Mouse (Mus musculus) heart, postnatal 14 days (tissue): ENCODE data around the gene Fbln2. TPM values are rescaled to one million over a fixed set of nuclear protein-coding genes. Genes with fewer than 3 reads are reported as not detected.
"Not testable (repeated sequence)": the region's sequence is repeated elsewhere in the genome, so short reads cannot be mapped to it uniquely, and the experiment has no call there.

Experiments
- DNase-seq, 2 experiments: peaks; one replicate each; pipeline ENCODE4 v3.0.0; 2021 to 2022
- intact Hi-C: fragments of 180-260 bp; cut with DNase I; formaldehyde crosslinking; loops from one replicate; pipeline ENCODE4 v1.15.1; 2025
- long read RNA-seq, 2 experiments: library from polyadenylated mRNA; stranded (forward); transcript quantifications; one replicate each; pipeline ENCODE4 v2.0.0; 2021
- total RNA-seq, 2 experiments: library from RNA; stranded (reverse); gene quantifications; 2 replicates each; pipeline ENCODE4 v1.2.3; 2021

Gene Fbln2
- 100 to 1,000 TPM; 112 to 127 TPM for total RNA-seq
- long read RNA-seq, experiment 1, full-length matches to known transcripts: 127 of 175 reads
- long read RNA-seq, experiment 1, partial matches to known transcripts: 41 of 175 reads
- long read RNA-seq, experiment 1, other reads (novel, unspliced or antisense): 7 of 175 reads
- long read RNA-seq, experiment 2, full-length matches to known transcripts: 157 of 192 reads
- long read RNA-seq, experiment 2, partial matches to known transcripts: 26 of 192 reads
- long read RNA-seq, experiment 2, other reads (novel, unspliced or antisense): 9 of 192 reads

GRCm38 (mm10) chr6:91212155-91212554, at the start of gene Fbln2:
Gene Fbln2, plus strand, starts transcription at chr6:91212455.
- intact Hi-C loops, DNase-seq: not testable (repeated sequence)

DNA sequence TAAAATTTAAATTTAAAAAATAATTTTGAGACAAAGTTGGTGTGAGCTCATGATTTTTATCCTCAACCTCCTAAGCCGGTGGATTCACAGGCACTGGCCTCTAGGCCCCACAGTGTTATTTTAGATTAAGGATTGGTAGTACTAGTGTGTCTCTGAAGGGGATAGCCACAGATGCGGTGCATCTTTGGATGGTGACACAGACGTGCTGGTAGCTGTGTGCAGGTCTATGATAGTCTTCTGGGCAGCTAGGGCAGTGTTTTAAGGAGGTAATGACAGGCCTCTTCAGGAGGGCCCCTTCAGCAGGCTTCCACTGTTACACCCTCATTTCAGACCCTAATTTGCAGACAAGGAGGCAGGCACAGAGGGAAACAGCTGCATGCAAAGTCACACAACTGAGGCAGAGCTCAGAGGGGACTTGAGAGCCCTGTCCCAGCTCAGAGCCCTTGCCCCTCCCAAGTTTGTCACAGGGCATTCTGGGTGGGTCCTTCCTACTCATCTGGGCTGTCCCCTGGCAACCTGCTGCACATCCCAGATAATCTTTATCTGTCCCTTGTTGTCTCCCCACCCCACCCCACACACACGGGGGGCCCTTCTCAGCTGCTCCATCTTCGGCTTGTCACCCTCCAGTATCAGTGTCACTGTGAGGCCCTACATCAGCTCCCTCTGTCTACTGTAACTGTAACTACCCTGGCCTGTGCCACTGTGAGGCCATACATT, 48.9 kb upstream of the Fbln2 start:
- DNase-seq: no peak
- intact Hi-C loops: no loop called here

GRCm38 (mm10) chr6:91164584-91164983, 47.7 kb upstream of the Fbln2 start:
- intact Hi-C loops: no loop called here
- DNase-seq: no peak

DNA sequence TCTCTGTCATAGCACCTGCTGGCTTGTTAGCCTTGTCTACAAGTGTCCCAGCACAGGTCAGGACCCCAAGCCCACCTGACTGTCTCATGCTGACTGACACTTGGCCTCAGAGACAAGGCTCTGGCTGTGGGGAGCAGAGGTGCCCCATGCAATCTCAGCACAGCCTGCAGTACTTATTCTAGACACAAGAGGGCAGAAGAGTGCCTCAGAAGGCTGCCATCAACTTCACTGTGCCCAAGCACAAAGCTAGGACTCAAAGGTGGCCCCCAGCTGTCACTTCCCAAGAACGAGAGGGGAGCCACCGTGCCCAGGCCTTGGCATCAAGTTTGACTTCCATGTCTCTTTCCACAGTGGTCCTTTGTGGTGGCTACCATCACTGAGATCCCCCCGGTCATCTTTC, 47.0 kb upstream of the Fbln2 start:
- DNase-seq: peak; percentile 74 to 85
- intact Hi-C loops: loop anchor here (1.0 to 5.0 kb wide), 2 partner anchors 116 to 242 kb away; no protein-coding TSS in a partner anchor

- DNase-seq: no peak
- intact Hi-C loops: loop anchor here (5.0 kb wide), 1 partner anchor 239 kb away; no protein-coding TSS in a partner anchor
These were observed 44.4 kb upstream of the Fbln2 start for GRCm38 (mm10) chr6:91167828-91168227.

- no peak for DNase-seq
- intact Hi-C loops: loop anchor here (5.0 kb wide), 1 partner anchor 238 kb away; no protein-coding TSS in a partner anchor
These were observed 43.1 kb upstream of the Fbln2 start for GRCm38 (mm10) chr6:91169129-91169528.

DNA sequence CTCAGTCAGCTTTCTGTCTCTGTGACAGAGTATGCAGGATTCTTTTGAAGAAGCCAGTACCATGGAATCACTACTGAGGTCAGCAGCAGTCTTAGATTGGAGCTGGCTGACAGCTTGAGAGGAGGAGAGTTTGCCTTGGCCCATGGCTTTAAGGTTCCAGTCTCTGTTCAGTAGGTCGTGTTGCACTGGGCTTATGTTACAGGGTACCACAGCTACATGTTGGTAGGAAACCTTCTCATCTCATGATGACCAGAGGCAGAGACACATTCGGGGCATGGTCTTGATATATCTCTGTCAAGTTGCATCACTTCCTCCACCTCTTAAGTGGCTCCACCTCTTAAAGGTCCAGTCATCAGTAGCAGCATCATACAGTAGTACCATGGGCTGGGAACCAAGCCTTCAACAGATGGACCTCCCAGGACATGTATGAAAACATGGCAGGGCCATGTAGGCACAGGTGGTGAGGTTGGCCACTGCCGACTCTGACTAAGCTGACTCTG, 40.8 kb upstream of the Fbln2 start:
- intact Hi-C loops: no loop called here
- DNase-seq: no peak

DNA sequence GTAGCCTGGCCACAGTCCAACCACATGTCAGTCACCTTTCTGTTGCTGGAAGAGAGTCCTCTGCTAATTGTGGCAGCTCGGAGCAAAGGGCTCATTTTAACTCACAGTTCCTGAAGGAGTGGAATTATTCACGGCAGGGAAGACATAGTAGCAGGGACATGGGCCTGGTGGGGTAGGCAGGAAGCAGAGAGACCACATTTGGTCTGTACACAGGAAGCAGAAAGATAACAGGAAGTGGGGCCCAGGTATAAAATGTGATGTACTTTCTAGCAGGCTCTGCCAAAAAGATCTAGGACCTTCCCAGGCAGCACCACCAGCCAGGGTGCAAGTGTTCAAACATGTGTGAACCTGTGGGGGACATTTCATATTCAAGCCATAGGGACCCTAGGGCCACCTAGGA, 39.9 kb upstream of the Fbln2 start:
- no peak for DNase-seq
- intact Hi-C loops: loop anchor here (2.0 kb wide), 1 partner anchor 108 kb away; no protein-coding TSS in a partner anchor

- peak; percentile 80 to 82 for DNase-seq
- intact Hi-C loops: loop anchor here (2.0 kb wide), 1 partner anchor 107 kb away; no protein-coding TSS in a partner anchor
These were observed 38.9 kb upstream of the Fbln2 start for GRCm38 (mm10) chr6:91173221-91173880.

DNA sequence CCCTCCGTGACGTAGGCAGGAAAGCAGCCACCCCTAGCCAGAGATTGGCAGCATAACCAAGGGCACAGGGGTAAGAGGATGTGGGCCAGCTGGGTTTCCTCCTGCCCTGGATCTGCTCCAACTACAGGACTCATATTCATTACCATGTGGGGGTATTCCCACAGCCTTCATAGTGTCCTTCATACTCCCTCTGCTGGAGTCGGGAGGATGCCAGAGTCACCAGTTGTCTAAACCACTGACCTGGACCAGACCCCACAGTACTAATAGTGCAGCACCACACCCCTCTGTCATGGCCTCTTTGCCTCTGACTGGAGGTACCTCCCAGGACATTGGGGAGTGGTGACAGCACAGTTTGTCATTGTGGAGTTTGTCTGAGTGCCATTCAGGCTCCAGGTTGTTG, 38.0 kb upstream of the Fbln2 start:
- DNase-seq: no peak
- intact Hi-C loops: no loop called here

DNA sequence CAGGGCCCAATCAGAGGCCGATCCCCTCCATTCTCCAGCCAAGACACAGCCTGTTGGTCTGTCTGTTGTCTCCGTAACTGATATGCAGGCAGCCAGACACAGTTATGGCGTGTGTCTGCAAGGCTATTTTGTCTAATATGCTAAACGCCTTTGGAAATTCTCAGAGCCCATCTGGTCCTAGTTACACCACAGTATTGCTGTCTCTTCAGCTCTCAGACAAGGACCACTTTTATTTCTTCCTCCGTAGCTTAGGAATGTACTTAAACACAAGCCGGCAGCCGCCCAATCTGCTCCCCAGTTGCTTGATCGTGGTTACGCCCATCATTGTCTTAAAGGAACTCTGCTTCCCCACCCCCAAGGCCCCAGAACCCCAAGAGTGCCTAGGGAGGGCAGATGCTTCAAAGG, 31.5 kb upstream of the Fbln2 start:
- intact Hi-C loops: loop anchor here (5.0 kb wide), 1 partner anchor 37 kb away; no protein-coding TSS in a partner anchor
- peak in 1 of 2 experiments; percentile 56 for DNase-seq

DNA sequence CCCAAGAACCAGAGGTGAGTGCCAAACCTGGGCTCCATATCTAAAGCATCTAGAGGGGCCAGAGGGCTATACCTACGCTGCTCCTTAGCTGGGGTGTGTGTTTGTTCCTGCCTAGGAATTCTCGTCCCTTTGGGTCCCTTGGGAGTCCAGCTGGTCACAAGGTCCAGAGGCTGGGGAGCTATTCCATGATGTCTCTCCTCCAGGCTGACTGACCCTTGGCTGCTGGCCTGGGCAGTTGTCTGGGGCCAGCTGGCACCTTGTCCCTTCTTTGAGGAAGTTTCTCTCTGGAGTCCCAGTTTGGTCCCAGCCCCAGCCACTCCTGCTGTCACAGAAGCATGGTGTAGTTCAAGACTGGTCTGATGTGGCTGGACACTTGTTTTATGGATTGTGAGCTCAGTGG, 30.9 kb upstream of the Fbln2 start:
- intact Hi-C loops: loop anchor here (5.0 kb wide), 1 partner anchor 36 kb away; no protein-coding TSS in a partner anchor

DNA sequence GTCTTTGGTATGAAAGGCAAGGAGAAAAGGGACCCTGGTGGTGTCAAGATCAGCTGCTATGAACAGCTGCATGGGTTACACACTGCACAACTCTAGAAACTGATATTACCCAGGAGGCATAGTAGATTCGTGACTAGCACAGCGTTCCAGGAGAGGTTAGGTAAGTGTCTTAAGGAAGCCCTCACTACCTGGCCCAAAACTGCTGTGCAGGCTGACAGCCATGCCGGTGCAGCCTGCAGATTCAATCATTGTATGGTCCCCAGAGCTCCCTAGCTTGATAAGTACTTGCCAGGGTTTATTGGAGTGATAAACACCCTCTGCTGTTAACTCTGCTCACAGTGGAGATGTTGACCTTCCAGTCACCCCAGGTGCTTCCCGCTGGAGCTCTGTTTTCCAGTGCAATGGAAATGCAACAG, 30.2 kb upstream of the Fbln2 start:
- no peak for DNase-seq
- intact Hi-C loops: loop anchor here (5.0 kb wide), 1 partner anchor 35 kb away; no protein-coding TSS in a partner anchor

More for the DNA sequence above, 30.9 kb upstream of the Fbln2 start:
- DNase-seq: peak; percentile 89 to 93

DNA sequence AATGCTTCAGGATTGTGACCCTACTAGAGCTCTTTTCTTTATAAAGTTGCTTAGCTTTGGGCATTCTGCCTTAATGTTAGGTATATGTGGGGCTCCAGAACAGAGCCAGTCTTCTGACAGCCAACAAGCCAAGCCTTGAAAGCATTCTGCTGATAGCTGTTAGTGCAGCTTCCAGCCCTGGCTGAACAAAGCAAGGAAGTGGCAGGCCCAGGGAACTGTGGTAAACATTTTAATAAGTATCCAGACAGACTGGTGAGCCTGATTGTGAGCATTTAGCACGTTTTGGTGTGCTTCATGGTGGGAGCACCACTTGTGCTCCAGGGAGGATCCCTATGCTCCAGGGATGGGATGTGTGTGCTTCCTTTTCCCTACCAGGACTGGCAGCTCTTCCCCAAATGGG, 29.2 kb upstream of the Fbln2 start:
- intact Hi-C loops: loop anchor here (5.0 kb wide), 1 partner anchor 34 kb away; no protein-coding TSS in a partner anchor
- DNase-seq: no peak

GRCm38 (mm10) chr6:91183980-91184379, 28.3 kb upstream of the Fbln2 start:
- intact Hi-C loops: loop anchor here (5.0 kb wide), 1 partner anchor 33 kb away; no protein-coding TSS in a partner anchor
- peak; percentile 61 for DNase-seq

DNA sequence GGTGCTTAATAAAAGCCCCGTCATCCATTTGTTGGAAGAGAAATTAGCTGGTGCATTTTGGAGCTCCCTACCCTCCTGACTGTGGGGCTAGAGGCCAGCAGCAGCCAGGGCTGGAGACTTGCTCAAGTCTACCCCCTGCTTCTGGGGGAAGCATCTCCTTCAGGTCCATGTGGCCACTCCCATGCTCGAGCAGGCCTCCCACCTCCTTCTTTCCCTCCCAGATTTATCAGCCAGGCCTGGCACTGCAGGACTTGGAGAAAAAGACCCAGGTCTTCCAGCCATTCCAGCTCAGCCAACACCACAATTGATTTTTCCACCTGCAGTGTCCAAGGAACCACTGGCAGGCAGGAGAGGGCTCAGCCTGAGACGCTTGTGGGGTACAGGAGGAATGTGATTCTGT, 27.5 kb upstream of the Fbln2 start:
- DNase-seq: no peak
- intact Hi-C loops: loop anchor here (5.0 kb wide), 1 partner anchor 33 kb away; no protein-coding TSS in a partner anchor

- intact Hi-C loops: no loop called here
- peak; percentile 69 to 76 for DNase-seq
These were observed 26.8 kb upstream of the Fbln2 start for GRCm38 (mm10) chr6:91185502-91185901.

GRCm38 (mm10) chr6:91186161-91186931, 25.9 kb upstream of the Fbln2 start:
- DNase-seq: peak in 1 of 2 experiments; percentile 51
- intact Hi-C loops: no loop called here

- peak in 1 of 2 experiments; percentile 44 for DNase-seq
- intact Hi-C loops: no loop called here
These were observed 25.3 kb upstream of the Fbln2 start for GRCm38 (mm10) chr6:91186934-91187333.

GRCm38 (mm10) chr6:91187871-91188270, 24.4 kb upstream of the Fbln2 start:
- intact Hi-C loops: no loop called here
- DNase-seq: peak in 1 of 2 experiments; percentile 44
